Mouse (Mus musculus) intestine, embryonic 16.5 days (tissue): ENCODE data around the gene Ptpn6. TPM values are rescaled to one million over a fixed set of nuclear protein-coding genes. Genes with fewer than 3 reads are reported as not detected.
A peak's percentile ranks its signal among the peaks of the same experiment; 100 is the strongest.

Experiments used
- microRNA counts: library from miRNA; unstranded; fragments of <30 nt; microRNA quantifications from one replicate; lab custom pipeline; 2016
- microRNA-seq: library from miRNA; unstranded; fragments of <30 nt; microRNA quantifications from one replicate; pipeline ENCODE4, GENCODE M21; 2016
- polyA plus RNA-seq: library from polyadenylated mRNA; unstranded; fragments of >200 nt; fragmentation: Nextera tagmentation; extraction: Ambion mirVana; gene quantifications from 2 replicates; pipeline ENCODE4 v1.2.1, GENCODE M21; 2015

Ptpn6 gene
- polyA plus RNA-seq, 1 experiment from 2014 or later: 20.4 TPM

MicroRNA genes within 50 kb of the gene (microRNA counts, 519-probe panel; counts per million panel counts)
- 3,325 counts per million, percentile 85 among the panel's probes with 10 or more counts for microRNA mmu-miR-141 (lab: Ali Mortazavi, UCI)
- 3,867 counts per million, percentile 95 among the panel's probes with 10 or more counts for microRNA mmu-miR-200c (lab: Ali Mortazavi, UCI)

Small RNA genes lying within 50 kb of the gene (microRNA-seq; reads per million reads assigned to microRNA genes)
- 4,858 reads per million, percentile 88 among the genes with 10 or more reads in this experiment for gene Mir141
- gene Mir200c: 24,441 reads per million, percentile 97 among the genes with 10 or more reads in this experiment

Other genes with a start within 250 kb of the Ptpn6 start
- 3.0 and 3.5 TPM in 2 replicates for gene C1rl, start 245.6 kb downstream of the Ptpn6 start, polyA plus RNA-seq
- 5.1 TPM in 2 replicates for gene C1ra, start 226.3 kb downstream of the Ptpn6 start, polyA plus RNA-seq
- 6.3 and 6.6 TPM in 2 replicates for gene C1s1, start 196.4 kb downstream of the Ptpn6 start, polyA plus RNA-seq
- gene C1rb, start 168.4 kb downstream of the Ptpn6 start, polyA plus RNA-seq: not detected in 2 replicates
- gene C1s2, start 102.6 kb downstream of the Ptpn6 start, polyA plus RNA-seq: 0.06 TPM in 1 of 2 replicates, not detected in the other
- gene Lpcat3, start 75.7 kb downstream of the Ptpn6 start, polyA plus RNA-seq: 195 and 219 TPM in 2 replicates
- gene Emg1, start 26.5 kb downstream of the Ptpn6 start, polyA plus RNA-seq: 202 and 222 TPM in 2 replicates
- 471 and 489 TPM in 2 replicates for gene Phb2, start 26.4 kb downstream of the Ptpn6 start, polyA plus RNA-seq
- gene Grcc10, start 2.7 kb upstream of the Ptpn6 start, polyA plus RNA-seq: 309 and 334 TPM in 2 replicates
- not detected in 2 replicates for gene Gm45234, start 17.3 kb upstream of the Ptpn6 start, polyA plus RNA-seq
- gene Atn1, start 17.8 kb upstream of the Ptpn6 start, polyA plus RNA-seq: 8.3 and 8.8 TPM in 2 replicates
- 7.1 and 7.9 TPM in 2 replicates for gene Eno2, start 31.0 kb upstream of the Ptpn6 start, polyA plus RNA-seq
- gene Lrrc23, start 41.0 kb upstream of the Ptpn6 start, polyA plus RNA-seq: 0.18 and 0.26 TPM in 2 replicates
- gene Spsb2, start 69.9 kb upstream of the Ptpn6 start, polyA plus RNA-seq: 25.7 and 31.7 TPM in 2 replicates
- 1,250 and 1,271 TPM in 2 replicates for gene Tpi1, start 75.6 kb upstream of the Ptpn6 start, polyA plus RNA-seq
- 106 and 117 TPM in 2 replicates for gene Usp5, start 90.8 kb upstream of the Ptpn6 start, polyA plus RNA-seq
- 153 and 183 TPM in 2 replicates for gene Cdca3, start 90.8 kb upstream of the Ptpn6 start, polyA plus RNA-seq
- 0.70 and 1.7 TPM in 2 replicates for gene Gnb3, start 101.6 kb upstream of the Ptpn6 start, polyA plus RNA-seq
- 5.6 and 7.2 TPM in 2 replicates for gene P3h3, start 119.0 kb upstream of the Ptpn6 start, polyA plus RNA-seq
- gene Gpr162, start 125.3 kb upstream of the Ptpn6 start, polyA plus RNA-seq: 0.75 and 0.77 TPM in 2 replicates
- gene Cd4, start 149.5 kb upstream of the Ptpn6 start, polyA plus RNA-seq: 0.44 and 0.70 TPM in 2 replicates
- 1.9 TPM in 2 replicates for gene Lag3, start 173.0 kb upstream of the Ptpn6 start, polyA plus RNA-seq
- 87.8 and 173 TPM in 2 replicates for gene Ptms, start 181.4 kb upstream of the Ptpn6 start, polyA plus RNA-seq
- gene Mlf2, start 192.7 kb upstream of the Ptpn6 start, polyA plus RNA-seq: 296 and 299 TPM in 2 replicates
- gene Cops7a, start 226.8 kb upstream of the Ptpn6 start, polyA plus RNA-seq: 170 and 176 TPM in 2 replicates